Mouse (Mus musculus) urinary bladder, adult 2 months (tissue): ENCODE data around the gene Ankfy1. TPM values are rescaled to one million over a fixed set of nuclear protein-coding genes. Genes with fewer than 3 reads are reported as not detected.
"Not testable (repeated sequence)": the region's sequence is repeated elsewhere in the genome, so short reads cannot be mapped to it uniquely, and the experiment has no call there.

ENCODE experiments used
- DNase-seq: peaks from one replicate; pipeline ENCODE4 v3.0.0; 2022; ENCODE audit warnings: low spot score
- polyA plus RNA-seq: library from polyadenylated mRNA; depleted of rRNA; stranded (reverse); fragments of >200 nt; gene quantifications from 2 replicates; pipeline ENCODE4 v1.2.3, GENCODE M21; 2012; rRNA removed

The Ankfy1 gene
- 33.8 and 35.2 TPM in 2 replicates for polyA plus RNA-seq

DNA sequence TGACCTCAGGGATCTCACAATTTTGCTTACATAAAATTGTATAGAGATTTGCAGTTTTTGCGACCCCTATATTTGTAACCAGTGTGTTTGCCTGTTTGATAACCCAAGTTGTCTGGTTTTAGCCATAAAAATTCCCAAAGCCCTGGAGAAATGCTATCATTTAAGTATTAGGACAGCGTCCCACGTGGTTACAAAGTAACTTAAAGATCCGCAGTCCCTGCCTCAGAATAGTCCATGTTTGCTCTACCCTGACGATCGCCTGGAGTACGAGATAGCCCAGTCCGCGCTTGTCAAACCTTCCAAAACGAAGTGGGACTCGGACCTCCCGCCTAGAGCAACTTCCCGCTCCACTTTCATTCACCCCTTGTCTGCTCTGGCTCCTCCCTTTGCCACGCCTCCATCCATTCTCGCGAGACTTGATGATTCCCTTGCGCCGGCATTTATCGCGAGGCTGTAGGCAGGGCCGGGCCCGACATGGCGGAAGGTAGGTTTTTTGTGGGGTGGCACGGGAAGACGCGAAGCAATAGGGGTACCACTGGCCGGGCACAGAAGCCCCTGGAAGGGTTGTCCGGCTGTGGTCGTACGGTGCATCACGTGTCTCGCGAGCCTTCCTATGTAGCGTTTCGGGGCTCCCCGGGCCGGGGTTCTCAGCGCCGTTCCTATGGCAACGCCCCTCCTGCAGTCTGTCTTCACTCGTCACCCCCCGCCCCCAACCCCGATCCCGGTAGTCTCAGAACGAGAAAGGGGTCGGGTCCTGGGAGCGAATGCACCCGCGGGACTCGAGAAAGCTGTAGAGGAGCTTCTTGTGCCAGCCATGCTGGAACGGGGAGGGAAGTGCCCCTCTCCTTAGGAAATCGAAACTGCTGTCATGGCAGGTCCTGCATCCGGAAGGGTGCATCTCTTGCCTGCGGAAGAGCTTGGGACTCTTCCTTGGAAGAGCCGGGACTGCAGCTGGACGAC lies at the start of gene Ankfy1:
Ankfy1 (plus strand) TSS at position 456 of the 960 bp plus-strand sequence.
- DNase-seq, result peak; percentile 93

DNA sequence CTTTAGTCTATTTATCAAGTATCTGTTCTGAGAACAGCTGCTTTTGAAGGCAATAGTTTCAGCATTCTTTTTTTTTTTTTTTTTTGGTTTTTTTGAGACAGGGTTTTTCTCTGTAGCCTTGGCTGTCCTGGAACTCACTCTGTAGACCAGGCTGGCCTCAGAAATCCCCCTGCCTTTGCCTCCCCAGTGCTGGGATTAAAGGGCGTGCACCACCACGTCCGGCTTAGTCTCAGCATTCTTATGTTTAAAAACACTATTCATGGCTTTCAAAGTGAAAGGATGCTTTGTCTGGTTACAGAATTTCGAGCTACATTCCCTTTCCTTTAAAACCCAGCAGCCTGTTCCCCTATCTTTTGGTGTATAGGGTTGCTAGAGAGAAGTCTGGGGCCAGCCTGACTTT lies 47.1 kb upstream of the Ankfy1 start:
- no peak for DNase-seq

DNA sequence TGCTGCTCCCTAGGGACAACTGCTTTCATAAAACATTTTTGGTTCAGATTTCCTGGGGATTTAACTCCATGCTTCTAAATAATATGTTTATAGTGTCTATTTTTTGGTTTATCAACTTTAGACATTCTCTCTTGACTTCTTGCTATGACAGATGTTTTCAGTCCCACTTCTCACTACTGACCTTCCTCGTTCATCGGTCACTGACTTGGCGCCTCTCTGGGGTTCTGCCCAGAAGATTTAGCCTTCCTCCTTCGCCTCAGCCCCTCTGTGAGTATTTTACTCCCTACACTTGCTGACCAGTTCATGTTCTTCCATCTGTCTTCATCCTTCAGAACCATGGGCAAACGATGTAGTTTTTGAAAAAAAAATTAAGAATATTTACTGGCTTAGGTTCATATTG lies 44.4 kb upstream of the Ankfy1 start:
- DNase-seq, result no peak

DNA sequence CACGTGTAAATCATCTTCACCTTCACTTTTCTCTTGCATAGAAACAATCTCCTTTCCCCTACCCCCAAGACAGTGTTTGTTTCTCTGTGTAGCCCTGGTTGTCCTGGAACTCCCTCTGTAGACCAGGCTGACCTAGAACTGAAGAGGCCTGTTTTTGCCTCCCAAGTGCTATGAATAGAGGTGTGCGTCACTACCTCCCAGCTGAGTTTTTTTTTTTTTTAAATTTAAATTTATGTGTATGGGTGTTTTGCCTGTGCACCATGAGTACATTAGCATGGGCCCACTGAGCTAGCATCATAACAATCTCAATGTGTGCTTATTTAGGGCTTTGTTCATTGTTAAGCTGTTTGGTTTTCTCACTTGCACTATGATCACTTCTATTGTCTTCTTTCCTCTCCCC lies 39.5 kb upstream of the Ankfy1 start:
- no peak for DNase-seq

DNA sequence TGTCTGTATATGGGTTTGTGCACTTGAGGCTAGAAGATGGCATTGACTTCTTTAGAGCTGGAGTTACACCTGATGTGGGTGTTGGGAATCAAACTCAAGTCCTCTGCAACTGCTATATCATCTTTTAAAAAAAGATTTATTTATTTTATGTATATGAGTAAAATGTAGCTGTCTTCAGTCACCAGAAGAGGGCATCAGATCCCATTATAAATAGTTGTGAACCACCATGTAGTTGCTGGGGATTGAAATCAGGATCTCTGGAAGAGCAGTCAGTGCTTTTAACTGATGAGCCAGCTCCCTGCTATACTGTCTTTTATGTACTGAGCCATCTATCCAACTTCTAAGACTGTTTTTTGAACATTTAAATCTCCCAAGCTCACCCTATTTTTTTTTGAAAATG lies 29.9 kb upstream of the Ankfy1 start:
- DNase-seq, result no peak

DNA sequence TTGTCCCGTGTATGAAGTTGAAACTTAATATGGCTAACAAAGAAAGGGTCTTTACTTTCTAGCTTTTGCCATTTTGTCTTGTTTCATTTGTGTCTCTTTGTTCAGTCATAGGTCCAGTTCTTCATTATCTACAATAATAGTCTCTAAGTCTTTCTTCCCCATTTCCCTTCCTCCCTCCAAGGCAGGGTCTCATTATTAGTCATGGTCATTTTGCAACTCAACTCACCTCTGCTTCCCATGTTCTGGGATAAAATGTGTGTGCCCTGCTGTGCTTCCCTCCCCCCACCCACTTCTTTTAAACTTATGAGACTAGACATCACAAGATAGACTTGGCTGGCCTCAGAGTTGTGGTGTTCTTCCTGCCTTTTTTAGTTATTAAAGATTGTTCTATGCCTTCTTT lies 29.4 kb upstream of the Ankfy1 start:
- no peak for DNase-seq

DNA sequence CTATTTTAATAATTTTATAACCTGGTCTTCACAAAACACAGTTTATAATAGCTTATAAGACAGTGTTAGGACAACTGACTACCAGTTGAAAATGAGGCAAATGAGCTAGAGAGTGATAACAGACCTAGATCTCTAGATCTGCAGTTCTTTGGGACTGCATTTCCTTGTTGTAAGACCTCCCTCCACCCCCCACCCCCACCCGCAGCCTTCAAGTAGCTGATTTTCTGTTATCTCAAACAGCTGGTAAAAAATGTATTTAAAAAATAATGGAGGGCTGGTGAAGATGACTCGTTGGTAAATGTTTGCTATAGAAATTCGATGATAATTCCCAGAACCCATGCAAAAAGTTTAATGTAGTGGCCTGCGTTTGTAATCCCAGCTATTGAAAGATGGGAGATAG lies 25.2 kb upstream of the Ankfy1 start:
- no peak for DNase-seq

DNA sequence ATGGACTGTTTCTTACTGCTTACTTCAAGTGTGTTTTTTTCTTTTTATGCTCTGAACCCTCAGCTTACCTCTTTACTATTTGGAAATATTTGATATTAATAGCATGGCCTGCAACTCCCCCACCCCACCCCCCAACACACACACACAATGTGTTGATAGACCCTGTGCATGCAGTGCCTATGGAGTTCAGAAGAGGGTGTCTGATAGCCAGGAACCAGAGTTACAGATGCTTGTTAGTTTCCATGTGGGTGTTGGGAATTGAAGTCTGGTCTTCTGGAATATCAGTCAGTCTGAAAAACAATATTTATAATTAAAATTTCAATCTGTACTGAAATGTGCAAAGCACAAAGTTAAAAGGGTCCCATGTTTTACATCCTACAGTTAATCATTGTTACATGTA lies 19.2 kb upstream of the Ankfy1 start:
- DNase-seq, result no peak

DNA sequence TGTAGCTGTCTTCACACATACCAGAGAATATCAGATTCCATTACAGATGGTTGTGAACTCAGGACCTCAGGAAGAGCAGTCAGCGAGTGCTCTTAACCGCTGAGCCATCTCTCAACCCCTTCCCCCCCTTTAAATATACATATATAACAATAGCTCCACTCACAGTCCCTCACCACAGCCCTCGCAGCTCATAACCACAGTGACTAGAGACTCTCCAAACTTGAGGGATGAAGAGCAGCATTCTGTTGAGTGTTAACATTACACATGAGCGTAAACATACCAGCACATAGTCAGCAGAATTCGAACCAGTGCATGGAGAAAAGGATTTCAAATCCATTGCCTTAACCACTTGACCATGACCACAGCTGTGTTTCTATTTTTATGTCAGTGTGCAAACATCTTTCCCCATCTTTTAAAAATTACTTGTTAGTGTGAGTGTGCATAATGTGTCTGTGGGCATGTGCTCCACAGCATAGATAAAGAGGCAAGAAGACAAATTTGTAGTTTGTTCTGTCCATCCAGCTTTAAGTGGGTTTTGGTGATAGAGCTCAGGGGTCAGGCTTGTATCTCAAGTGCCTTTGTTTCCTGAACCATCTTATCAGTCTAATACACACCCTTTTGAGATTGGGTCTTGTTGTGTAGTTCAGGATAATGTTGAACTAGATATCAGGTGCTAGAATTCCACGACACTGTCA lies 18.4 kb upstream of the Ankfy1 start:
- no peak for DNase-seq

DNA sequence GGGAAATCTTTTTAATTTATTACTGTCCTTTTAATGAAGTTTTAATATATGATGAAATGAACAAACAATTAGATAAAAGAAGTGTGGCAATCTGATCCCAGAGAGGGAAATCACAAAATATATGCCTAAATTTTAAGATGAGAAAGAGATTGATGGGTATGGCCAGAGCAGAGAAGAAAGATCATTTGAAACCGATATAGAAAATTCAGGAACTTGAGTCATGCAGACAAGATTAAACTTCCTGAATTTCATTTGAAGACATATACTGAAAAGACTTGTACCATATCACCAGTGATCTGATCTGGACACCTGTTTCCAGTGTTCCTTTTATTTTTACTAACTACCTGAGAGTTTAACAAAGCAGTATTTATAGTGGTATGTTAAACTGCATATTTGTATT lies 17.4 kb upstream of the Ankfy1 start:
- no peak for DNase-seq

DNA sequence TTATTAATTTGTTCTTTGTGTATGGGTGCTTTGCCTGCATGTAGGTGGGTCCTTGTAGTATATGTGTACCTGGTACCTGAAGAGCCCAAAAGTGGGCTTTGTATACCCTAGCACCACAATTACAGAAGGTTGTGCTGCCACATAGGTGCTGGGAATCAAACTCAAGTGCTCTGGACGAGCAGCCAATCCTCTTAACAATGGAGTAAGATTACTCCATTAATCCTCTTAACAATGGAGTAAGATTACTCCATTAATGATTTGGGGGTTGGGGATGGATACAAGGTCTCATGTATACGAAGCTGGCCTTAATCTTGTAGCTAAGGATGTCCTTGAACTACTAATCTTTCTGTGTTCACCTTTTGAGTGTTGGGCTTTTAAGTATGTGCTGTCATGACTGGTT lies 14.5 kb upstream of the Ankfy1 start:
- no peak for DNase-seq

DNA sequence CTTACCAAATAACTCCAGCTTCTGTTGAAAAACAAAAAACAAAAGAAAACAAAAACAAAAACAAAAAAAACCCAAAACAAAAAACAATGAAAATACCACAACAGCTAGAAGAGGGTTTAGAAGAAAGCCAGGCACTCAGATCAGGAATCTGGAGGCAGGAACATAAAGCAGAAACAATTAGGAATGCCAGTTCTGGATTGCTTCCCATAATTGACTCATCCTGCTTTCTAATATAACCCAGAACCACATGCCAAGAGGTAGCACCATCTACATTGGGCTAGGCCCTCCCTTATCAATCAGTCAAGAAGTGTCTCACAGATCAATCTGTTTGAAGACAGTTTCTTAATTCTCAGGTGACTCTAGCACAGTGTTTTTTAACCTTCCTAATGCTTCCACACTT lies 9.1 kb upstream of the Ankfy1 start:
- DNase-seq, result no peak

DNA sequence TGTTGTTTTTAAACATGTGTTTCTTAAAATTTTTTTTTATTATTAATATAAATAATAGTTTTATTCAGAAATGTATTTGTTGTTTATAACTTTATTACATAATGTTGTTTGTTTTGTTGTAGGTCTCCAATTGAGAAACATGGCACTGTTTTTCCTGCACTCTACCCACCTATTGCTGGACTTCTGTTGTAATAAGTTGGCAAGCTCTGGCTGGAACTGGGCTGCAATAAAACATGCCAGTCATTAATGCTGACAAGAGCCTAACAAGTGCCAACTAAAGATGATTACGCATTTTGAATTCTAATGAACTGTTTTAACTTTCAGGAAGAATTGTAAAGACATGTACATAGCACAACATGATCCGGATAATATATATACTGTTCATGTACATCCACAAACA lies 6.4 kb upstream of the Ankfy1 start:
- DNase-seq, result no peak

DNA sequence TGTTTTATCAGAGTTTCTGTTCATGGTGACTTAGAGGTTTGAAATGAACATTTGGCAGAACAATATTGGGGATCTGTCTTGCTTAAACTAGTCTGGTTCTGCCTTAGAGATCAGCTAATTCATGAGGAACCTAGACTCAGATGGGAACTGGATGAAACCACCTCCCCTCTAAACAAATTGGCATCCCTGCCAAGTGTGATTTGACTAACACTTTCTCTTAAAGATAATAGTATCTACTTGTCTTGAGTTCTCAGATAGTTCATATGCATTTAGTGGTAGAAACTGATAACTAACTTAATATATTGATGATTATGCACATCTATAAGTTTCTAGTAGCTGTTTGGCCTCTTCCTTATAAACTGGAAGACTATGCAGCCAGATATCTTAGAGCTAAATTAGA lies 3.1 kb upstream of the Ankfy1 start:
- DNase-seq, result no peak

DNA sequence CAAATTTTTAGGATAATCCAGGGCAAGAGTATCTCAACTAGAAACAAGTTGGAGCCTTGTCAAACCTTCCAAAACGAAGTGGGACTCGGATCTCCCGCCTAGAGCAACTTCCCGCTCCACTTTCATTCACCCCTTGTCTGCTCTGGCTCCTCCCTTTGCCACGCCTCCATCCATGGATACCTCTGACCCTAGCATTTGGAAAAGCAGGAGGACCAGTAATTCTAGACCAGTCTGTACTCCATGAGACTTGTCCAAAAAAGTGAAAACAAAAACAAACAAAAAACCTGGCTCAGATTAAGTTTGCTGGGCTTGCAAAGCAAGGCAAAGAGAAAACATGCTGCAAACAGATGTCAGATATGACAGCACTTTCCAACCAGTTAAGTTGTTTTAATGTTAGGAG lies 1.6 kb upstream of the Ankfy1 start:
- no peak for DNase-seq

DNA sequence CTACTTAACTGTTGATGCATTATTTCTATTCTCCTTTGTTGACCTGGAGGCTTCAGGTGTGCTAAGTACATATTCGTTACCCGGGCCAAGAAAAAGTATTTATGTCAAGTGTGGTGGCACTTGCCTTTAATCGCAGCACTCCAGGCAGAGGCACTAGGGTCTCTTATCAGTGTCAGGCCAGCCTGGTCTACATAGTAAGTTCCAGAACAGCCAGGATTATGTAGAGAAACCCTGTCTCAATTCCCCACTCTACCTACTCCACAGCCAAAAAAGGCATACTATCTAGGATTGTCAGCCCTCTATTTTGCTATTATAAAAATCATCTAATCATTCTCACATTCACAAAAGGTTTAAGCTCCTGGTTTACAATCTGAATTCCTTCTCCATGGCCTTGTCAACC lies 691 bp upstream of the Ankfy1 start:
- DNase-seq, result no peak

DNA sequence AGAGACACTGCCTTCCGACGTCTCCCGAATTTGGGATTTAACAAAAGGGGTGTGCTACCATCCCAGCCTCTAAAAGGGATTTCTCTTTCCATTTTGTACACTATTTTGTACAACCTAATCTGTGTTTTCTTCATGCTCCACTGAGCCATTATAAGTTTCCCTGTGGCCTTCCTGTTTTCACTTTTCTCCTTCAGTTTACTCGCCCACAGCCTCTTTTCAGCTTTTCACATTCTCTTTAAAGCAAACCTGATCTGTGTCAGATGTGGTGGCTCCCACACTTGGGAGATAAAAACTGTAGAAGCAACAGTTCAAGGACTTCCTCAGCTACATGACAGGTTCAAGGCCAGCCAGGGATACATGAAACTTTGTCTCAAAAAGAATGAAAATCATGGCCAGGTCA lies 2.5 kb downstream of the Ankfy1 start:
- DNase-seq, result no peak

DNA sequence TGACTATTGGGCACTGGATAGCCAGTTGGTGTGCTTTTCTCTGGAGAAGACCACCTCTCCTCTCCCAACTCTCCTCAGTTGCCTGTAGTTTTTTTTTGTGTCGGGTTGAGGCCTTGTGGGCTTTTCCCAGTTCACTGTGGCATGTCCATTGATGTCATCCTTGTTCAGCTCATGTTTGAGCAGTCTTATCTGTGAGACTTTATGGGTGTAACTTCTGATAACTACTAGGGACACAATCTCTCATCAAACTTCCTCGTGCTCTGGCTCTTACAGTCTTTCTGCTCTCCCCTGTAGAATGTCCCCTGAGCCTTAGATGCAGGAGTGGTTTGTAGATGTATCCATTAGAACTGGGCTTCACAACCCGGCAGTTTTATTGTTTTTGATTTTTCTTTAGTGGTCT lies 5.2 kb downstream of the Ankfy1 start:
- DNase-seq, result no peak

DNA sequence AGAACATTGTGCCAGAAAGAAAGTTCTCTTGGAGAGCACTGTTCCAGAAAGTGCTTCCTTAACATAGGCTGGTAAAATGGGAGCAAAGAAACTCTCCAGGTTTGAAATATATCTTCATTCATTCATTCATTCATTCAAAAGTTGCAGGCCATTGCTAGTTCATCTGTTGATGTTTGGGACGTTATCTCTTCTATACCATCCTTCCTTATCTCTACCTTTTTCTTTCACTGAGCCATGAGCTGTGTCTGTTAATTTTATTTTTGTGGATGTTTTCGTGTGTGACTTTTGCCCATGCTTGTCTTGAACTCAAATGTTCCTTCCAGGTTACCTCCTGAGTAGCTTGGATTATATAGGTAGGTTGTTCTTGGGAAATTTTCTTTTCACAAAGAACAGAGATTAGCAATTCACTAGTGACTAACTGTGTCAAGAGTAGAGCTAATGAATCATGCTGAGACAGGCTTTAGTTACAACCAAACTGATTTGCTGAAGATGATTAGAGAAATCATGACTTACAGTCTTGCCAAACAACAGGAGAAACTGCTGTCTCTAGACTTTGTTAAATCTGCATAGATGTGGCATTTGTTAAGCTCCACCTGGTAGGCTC lies 6.7 kb downstream of the Ankfy1 start:
- DNase-seq, result no peak

DNA sequence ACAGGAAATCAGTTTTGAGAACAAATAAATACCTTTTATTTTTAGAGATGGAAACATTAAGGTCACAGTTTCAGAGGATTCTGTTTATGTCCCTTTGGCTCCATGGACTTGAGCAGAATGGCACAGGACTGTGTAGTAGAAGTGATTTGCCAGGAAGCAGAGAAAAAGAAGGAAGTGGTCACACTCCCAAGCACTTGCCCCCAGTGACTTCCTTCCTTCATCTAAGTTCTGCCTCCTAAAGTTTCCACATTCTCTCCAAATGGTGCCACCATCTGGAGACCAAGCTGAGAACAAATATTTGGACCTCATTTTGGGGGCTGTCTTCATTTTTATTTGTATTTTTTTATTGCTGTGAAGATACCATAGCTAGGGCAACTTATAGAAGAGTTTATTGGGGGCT lies 7.5 kb downstream of the Ankfy1 start:
- no peak for DNase-seq

DNA sequence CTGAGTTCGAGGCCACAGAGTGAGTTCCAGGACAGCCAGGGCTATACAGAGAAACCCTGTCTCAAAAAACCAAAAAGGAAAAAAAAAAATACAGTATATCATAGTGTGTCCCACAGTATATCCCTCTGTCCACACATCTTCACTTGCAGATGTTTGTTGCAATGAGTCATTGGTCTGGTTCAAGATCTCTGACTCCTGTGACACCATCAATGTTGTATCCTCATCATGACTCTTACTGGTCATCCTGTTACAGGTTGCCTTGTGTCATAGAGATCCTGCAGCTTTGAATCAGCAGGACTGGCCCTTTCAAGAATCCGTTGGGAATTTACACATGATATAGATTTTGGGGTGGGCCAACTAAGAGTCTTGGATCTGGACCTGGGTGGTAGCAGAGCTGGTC lies 15.3 kb downstream of the Ankfy1 start:
- not testable (repeated sequence) for DNase-seq

DNA sequence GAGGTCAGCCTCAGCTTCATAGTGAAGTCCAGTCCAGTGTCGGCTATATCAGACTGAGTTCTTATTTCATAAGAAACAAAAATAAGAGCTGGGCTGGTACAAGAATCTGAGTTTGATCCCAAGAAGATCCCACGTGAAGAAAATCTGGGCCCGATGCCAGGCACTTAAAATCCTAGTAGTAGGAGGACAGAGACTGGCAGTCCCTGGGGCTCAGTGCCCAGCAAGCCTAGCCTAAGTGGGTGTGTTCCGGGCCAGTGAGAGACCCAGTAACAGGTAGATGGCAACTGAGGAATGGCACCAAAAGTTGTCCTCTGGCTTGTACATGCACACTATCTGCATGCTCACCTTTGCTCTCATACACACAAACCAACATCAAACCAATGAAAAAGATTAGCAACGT lies 22.9 kb downstream of the Ankfy1 start:
- no peak for DNase-seq

DNA sequence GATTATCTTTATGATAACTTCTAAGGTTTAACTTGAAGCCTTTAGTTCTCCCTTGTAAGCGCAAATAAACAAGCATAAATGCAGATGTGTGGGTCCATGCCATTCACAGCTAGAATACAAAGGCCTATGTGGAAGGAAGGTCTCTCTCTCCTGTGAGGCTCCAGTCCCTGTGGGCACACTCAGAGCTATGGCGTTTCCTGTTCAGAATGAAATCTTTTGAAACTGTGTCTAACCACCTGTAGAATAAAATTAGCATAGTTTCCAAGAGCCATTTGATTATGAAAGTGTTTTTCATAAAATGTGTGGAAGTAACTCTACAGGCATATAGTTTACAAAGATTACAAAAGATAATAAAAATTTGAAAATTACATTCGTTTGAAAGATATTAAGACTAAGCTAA lies 28.4 kb downstream of the Ankfy1 start:
- DNase-seq, result no peak
